Mouse (Mus musculus) lung, embryonic 14.5 days (tissue): ENCODE results near the gene Afdn. TPM values are rescaled to one million over a fixed set of nuclear protein-coding genes. Genes with fewer than 3 reads are reported as not detected.
"Not testable (repeated sequence)": the region's sequence is repeated elsewhere in the genome, so short reads cannot be mapped to it uniquely, and the experiment has no call there.

Source experiments
- ATAC-seq: fragments of 200-750 bp; cut with Nextera tagmentation; 2 replicates; pipeline ENCODE4 v1.8.0; 2017; ENCODE audit warnings: mild to moderate bottlenecking, moderate TSS enrichment, moderate library complexity; ENCODE audit not compliant: insufficient read depth
- DNase-seq: peaks from one replicate; pipeline ENCODE4 v3.0.0-alpha.2; 2015
- H3K27ac ChIP-seq: fragments of 300-500 bp; sonication (generic); 2 replicates; pipeline ENCODE4 v1.5.1; 2014; ENCODE audit warnings: low read depth, mild to moderate bottlenecking, moderate library complexity
- H3K27me3 ChIP-seq: fragments of 300-500 bp; sonication (generic); 2 replicates; pipeline ENCODE4 v1.6.1; 2014; ENCODE audit warnings: low read length, control low read depth; ENCODE audit not compliant: insufficient read depth
- H3K36me3 ChIP-seq: fragments of 300-500 bp; sonication (generic); 2 replicates; pipeline ENCODE4 v1.6.1; 2014; ENCODE audit warnings: control low read depth; ENCODE audit not compliant: insufficient read depth
- H3K4me1 ChIP-seq: fragments of 300-500 bp; sonication (generic); 2 replicates; pipeline ENCODE4 v1.6.1; 2014; ENCODE audit warnings: antibody characterized with exemption, control low read depth; ENCODE audit not compliant: insufficient read depth
- H3K4me2 ChIP-seq: fragments of 300-500 bp; sonication (generic); 2 replicates; pipeline ENCODE4 v1.6.1; 2014; ENCODE audit warnings: mild to moderate bottlenecking
- H3K4me3 ChIP-seq: fragments of 300-500 bp; sonication (generic); 2 replicates; pipeline ENCODE4 v1.5.1; 2014; ENCODE audit warnings: low read depth, low read length
- H3K9ac ChIP-seq: fragments of 300-500 bp; sonication (generic); 2 replicates; pipeline ENCODE4 v1.6.1; 2014
- H3K9me3 ChIP-seq: fragments of 300-500 bp; sonication (generic); 2 replicates; pipeline ENCODE4 v1.6.1; 2016; ENCODE audit warnings: low read depth, low read length, control low read depth
- CTCF ChIP-seq: IDR thresholded peaks from 2 replicates; pipeline ENCODE4 v1.5.1; 2016; ENCODE audit warnings: antibody characterized with exemption, low read depth
- WGBS: fragments of 180-500 bp; shearing (Covaris S2); extraction: QIAGEN DNeasy Blood & Tissue Kit; methylation state at CpG from one replicate; pipeline ENCODE4 v1.1.7; 2014; 5-methylcytosine and 5-hydroxymethylcytosine counted together
- polyA plus RNA-seq: library from polyadenylated mRNA; unstranded; fragments of >200 nt; fragmentation: Nextera tagmentation; extraction: Ambion mirVana; gene quantifications from 2 replicates; pipeline ENCODE4 v1.2.1, GENCODE M21; 2014

The Afdn gene
- polyA plus RNA-seq, 1 experiment from 2014 or later = 138 TPM

DNA sequence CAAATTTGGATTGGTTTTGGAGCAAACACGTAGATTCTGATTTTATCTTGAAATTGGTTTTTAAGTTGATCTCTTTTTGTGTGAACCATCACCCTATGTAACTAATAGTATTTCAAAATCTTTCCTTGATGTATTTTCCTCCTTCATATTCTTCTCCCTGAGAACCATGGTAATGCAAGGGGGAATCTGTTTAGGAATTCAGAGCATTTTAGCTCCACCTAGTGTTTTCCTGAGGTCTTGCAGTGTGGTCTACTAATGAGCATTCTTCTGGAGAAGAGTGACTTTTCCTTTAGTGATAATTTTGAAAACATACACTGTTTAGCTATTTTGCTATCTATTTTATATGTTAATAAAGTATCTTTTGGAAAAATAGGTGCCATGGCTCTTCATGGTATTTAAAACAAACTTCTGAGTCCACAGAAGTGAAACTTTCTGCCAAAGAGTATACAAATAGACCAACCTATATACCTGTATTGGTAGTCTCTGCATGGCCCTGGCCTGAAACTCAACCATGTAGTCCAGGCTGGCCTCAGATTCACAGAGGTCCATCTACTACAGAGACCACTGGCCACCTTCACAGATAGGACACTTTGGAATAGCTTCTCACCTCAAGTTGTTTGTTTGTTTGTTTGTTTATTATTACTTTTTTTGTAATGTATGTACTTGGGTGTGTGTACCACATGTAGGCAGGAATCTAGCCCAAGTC, 70.5 kb downstream of the Afdn start:
- Histone ChIP-seq H3K27me3 (no peaks in the 10 kb centered on the region), H3K27ac (no peak overlapping the region), H3K4me1 (no peaks in the 10 kb centered on the region), H3K4me3 (no peak overlapping the region), H3K4me2 (no peak overlapping the region), H3K36me3 (peaks cover 64% of the 10 kb centered on the region), H3K9me3 (no peaks in the 10 kb centered on the region), H3K9ac (no peak overlapping the region)
- DNase-seq (peak; percentile 90), ATAC-seq (no peak)
- peak; percentile 83 for TF ChIP-seq CTCF
- 74% methylated on average over 1 of the region's 1 CpGs for WGBS

DNA sequence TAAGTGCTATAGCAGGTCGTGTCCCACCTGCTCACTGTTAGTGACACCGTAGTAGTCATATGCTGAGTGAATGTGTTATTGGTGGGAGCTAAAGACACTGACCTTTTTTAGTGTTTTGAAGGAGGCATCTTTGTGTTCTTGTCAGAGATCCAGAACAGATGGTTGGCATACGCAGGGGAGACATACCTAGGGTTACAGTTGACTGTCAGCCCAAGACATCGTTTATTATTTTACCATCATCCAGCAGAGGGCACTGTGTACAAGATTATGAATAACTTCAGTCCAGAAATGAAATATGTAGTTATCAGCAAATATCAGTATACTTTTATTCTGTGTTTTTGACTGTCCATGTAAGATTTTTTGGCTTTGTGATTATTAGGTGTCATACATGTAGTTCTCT, 75.5 kb downstream of the Afdn start:
- ATAC-seq (no peak), DNase-seq (peak; percentile 85)
- no peak overlapping the region for H3K27ac ChIP-seq
- H3K9me3 ChIP-seq = no peaks in the 10 kb centered on the region
- 78% methylated on average over 4 of the region's 4 CpGs for WGBS
- TF ChIP-seq CTCF = peak; percentile 57
- no peaks in the 10 kb centered on the region for H3K4me1 ChIP-seq
- H3K4me3 ChIP-seq = no peak overlapping the region
- H3K27me3 ChIP-seq = no peaks in the 10 kb centered on the region
- H3K4me2 ChIP-seq = no peak overlapping the region
- H3K36me3 ChIP-seq = peaks cover 40% of the 10 kb centered on the region
- H3K9ac ChIP-seq = no peak overlapping the region

DNA sequence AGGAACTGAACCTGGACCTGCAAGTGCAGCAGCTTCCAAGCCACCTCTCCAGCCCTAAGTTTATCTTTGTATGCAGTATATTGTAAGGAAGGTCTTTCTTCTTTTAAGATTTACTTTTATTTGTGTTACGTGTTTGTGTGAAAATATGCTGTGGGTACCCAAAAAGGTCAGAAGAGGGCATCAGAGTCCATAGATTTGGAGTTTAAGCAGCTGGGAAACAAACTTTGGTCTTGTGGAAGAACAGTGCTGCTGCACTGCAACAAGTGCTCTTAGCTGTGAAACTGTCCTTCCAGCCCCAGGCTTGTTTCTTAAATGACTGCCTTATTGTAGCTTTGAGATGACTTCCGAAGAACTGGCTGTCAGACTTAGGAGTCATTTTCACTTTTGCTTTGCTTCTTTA, 89.8 kb downstream of the Afdn start:
- no peaks in the 10 kb centered on the region for H3K9me3 ChIP-seq
- DNase-seq = peak; percentile 28
- H3K27me3 ChIP-seq = no peaks in the 10 kb centered on the region
- ATAC-seq = no peak
- TF ChIP-seq CTCF = 0 out of 2 replicates have a peak, but pooled peaks have one; percentile 9
- H3K4me3 ChIP-seq = no peak overlapping the region
- peaks cover 77% of the 10 kb centered on the region for H3K36me3 ChIP-seq
- no peak overlapping the region for H3K27ac ChIP-seq
- no peak overlapping the region for H3K9ac ChIP-seq
- 86% methylated on average over 2 of the region's 2 CpGs for WGBS
- no peak overlapping the region for H3K4me2 ChIP-seq
- H3K4me1 ChIP-seq = no peaks in the 10 kb centered on the region

DNA sequence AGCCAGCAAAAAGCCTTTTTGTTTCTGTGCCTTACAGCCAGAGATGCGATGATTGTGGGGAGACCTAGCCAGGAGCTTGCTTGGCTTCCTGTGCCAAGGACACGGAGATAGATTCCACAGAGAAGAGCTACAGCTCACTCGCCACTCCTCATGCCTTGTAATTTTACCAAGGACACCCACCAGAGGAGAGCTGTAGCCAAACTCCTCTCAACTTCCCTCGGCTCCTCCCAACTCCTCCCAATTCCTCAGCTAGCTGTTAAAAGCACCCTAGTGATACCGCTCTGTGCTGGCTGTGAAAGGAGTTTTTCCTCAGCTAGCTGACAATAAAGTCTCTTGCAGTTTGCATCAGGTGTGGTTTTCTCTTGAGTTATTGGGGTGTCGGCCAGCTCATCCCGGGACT, 93.5 kb downstream of the Afdn start:
- not testable (repeated sequence) for ATAC-seq, H3K4me2 ChIP-seq, DNase-seq, H3K4me3 ChIP-seq, H3K27me3 ChIP-seq, H3K9me3 ChIP-seq, H3K4me1 ChIP-seq, H3K27ac ChIP-seq, H3K9ac ChIP-seq
- peaks cover 74% of the 10 kb centered on the region for H3K36me3 ChIP-seq
- WGBS = 83% methylated on average over 7 of the region's 7 CpGs

DNA sequence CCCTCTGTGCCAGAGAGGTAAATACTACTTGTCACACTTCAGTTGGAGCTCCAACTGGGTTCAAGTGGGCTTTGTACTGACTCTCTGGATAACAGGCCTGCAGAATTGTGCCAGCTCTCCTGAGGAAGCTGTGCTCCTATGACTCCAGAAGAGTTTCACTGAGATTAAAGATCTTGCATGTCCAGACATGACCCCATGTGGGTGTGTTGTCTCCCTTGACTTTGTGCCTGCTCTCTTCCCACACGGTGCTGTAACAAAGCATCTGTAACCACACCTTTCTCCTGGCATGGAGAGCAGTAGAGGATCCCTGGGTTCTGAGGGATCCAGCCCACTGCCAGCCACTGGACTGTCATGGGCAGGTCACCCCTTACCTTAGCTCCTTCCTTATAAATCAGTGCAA, 95.1 kb downstream of the Afdn start:
- H3K27ac ChIP-seq = no peak overlapping the region
- H3K4me1 ChIP-seq = no peaks in the 10 kb centered on the region
- ATAC-seq (no peak), DNase-seq (no peak)
- WGBS = 84% methylated on average over 1 of the region's 1 CpGs
- H3K9me3 ChIP-seq = no peaks in the 10 kb centered on the region
- H3K27me3 ChIP-seq = no peaks in the 10 kb centered on the region
- no peak overlapping the region for H3K9ac ChIP-seq
- TF ChIP-seq CTCF = no peak
- peaks cover 69% of the 10 kb centered on the region for H3K36me3 ChIP-seq
- no peak overlapping the region for H3K4me3 ChIP-seq
- H3K4me2 ChIP-seq = no peak overlapping the region

DNA sequence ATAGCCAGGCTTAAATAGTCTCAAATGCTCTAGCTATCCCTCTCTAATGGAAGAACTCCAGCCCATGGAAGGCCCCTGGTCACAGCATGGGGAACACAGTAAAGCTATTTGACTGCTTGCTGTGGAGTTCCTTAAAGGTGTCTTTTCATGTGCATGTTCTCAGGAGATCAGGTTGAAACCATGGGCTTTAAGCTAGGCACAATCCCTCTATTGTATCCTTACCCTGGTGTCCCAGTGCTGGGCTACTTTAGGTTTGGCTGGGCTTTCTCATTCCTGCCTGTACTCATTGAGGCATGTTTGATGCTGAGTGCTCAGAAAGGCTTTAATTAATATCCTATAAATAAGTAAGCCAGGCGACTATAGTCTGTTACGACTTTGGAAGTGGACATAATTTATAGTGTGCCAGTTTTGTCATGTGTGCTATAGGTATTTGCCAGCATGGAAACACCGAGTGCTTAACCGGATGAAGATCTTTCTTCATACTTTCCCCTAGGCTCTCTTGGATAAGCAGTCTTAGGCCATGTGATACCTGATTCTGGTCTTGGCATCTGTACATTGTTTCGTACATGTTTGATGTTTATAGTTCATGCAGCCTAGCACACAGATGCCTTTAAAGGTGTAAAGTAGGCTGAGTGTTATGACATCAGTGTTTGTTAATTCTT, 96.2 kb downstream of the Afdn start:
- no peak overlapping the region for H3K4me3 ChIP-seq
- no peak overlapping the region for H3K9ac ChIP-seq
- no peaks in the 10 kb centered on the region for H3K27me3 ChIP-seq
- DNase-seq (no peak), ATAC-seq (no peak)
- H3K36me3 ChIP-seq = peaks cover 67% of the 10 kb centered on the region
- 84% methylated on average over 5 of the region's 5 CpGs for whole genome bisulfite sequencing
- no peaks in the 10 kb centered on the region for H3K4me1 ChIP-seq
- TF ChIP-seq CTCF = no peak
- no peak overlapping the region for H3K4me2 ChIP-seq
- H3K9me3 ChIP-seq = no peaks in the 10 kb centered on the region
- H3K27ac ChIP-seq = no peak overlapping the region

DNA sequence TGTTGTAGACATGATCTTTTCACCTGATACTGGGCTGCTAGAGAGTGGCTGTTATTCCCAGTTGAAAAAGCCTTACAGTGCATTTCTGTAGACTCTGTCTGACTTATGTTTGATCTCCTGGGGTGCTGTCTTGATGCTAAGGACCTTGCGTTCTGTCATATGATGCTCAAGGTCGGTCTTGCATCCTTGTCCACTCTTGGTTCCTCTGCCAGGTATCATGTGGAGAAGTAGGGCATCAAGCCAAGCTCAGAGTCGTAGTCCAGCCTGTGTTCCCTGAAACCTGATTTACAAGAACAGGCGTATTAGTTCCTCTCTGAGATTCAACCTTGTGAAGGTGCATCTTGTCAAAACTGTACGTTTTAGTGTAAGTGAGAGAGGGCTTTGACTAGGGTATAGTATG, 105.0 kb downstream of the Afdn start:
- H3K27me3 ChIP-seq = no peaks in the 10 kb centered on the region
- no peak overlapping the region for H3K4me3 ChIP-seq
- H3K4me2 ChIP-seq = no peak overlapping the region
- TF ChIP-seq CTCF = no peak
- H3K9ac ChIP-seq = no peak overlapping the region
- H3K27ac ChIP-seq = no peak overlapping the region
- H3K9me3 ChIP-seq = no peaks in the 10 kb centered on the region
- WGBS = 88% methylated on average over 5 of the region's 5 CpGs
- H3K36me3 ChIP-seq = peaks cover 58% of the 10 kb centered on the region
- ATAC-seq (no peak), DNase-seq (no peak)
- no peaks in the 10 kb centered on the region for H3K4me1 ChIP-seq
